Mouse (Mus musculus): Measurements from ENCODE around the gene Pemt.
A peak's percentile ranks its signal among the peaks of the same experiment; 100 is the strongest.

The Pemt gene

GRCm38 (mm10) chr11:60030747-60031331 lies 15.4 kb downstream of the Pemt start:
- no peak for TF ChIP-seq GATA4 (IDR thresholded peaks at IDR 0.05; ENCODE audit: insufficient replicate concordance, low read length)

GRCm38 (mm10) chr11:60029976-60030375 lies 16.3 kb downstream of the Pemt start:
- TF ChIP-seq GATA4 (IDR thresholded peaks at IDR 0.05; ENCODE audit: insufficient replicate concordance, low read length), result no peak

- TF ChIP-seq GATA4 (IDR thresholded peaks at IDR 0.05; ENCODE audit: insufficient replicate concordance, low read length), result no peak
Measured at GRCm38 (mm10) chr11:60027913-60028875, 18.1 kb downstream of the Pemt start.

- no peak for TF ChIP-seq GATA4 (IDR thresholded peaks at IDR 0.05; ENCODE audit: insufficient replicate concordance, low read length)
Measured at GRCm38 (mm10) chr11:60027272-60027671, 19.0 kb downstream of the Pemt start.

GRCm38 (mm10) chr11:60026166-60026565 lies 20.1 kb downstream of the Pemt start:
- no peak for TF ChIP-seq GATA4 (IDR thresholded peaks at IDR 0.05; ENCODE audit: insufficient replicate concordance, low read length)

GRCm38 (mm10) chr11:60021201-60021600 lies 25.1 kb downstream of the Pemt start:
- no peak for TF ChIP-seq GATA4 (IDR thresholded peaks at IDR 0.05; ENCODE audit: insufficient replicate concordance, low read length)

- TF ChIP-seq GATA4 (IDR thresholded peaks at IDR 0.05; ENCODE audit: insufficient replicate concordance, low read length), result no peak
Measured at GRCm38 (mm10) chr11:60016726-60017125, 29.6 kb downstream of the Pemt start.

- TF ChIP-seq GATA4 (IDR thresholded peaks at IDR 0.05; ENCODE audit: insufficient replicate concordance, low read length), result no peak
Measured at GRCm38 (mm10) chr11:60011516-60011915, 34.8 kb downstream of the Pemt start.

- TF ChIP-seq GATA4 (IDR thresholded peaks at IDR 0.05; ENCODE audit: insufficient replicate concordance, low read length), result no peak
Measured at GRCm38 (mm10) chr11:60009451-60009850, 36.8 kb downstream of the Pemt start.

- TF ChIP-seq GATA4 (IDR thresholded peaks at IDR 0.05; ENCODE audit: insufficient replicate concordance, low read length), result no peak
Measured at GRCm38 (mm10) chr11:60005866-60006265, 40.4 kb downstream of the Pemt start.

- no peak for TF ChIP-seq GATA4 (IDR thresholded peaks at IDR 0.05; ENCODE audit: insufficient replicate concordance, low read length)
Measured at GRCm38 (mm10) chr11:60004716-60005115, 41.6 kb downstream of the Pemt start.

GRCm38 (mm10) chr11:60003811-60004210 lies 42.5 kb downstream of the Pemt start:
- no peak for TF ChIP-seq GATA4 (IDR thresholded peaks at IDR 0.05; ENCODE audit: insufficient replicate concordance, low read length)

- TF ChIP-seq GATA4 (IDR thresholded peaks at IDR 0.05; ENCODE audit: insufficient replicate concordance, low read length), result no peak
Measured at GRCm38 (mm10) chr11:60001231-60001980, 44.9 kb downstream of the Pemt start.

- TF ChIP-seq GATA4 (IDR thresholded peaks at IDR 0.05; ENCODE audit: insufficient replicate concordance, low read length), result no peak
Measured at GRCm38 (mm10) chr11:59994318-59994717, 52.0 kb downstream of the Pemt start.

GRCm38 (mm10) chr11:59991365-59991764 lies 54.9 kb downstream of the Pemt start:
- TF ChIP-seq GATA4 (IDR thresholded peaks at IDR 0.05; ENCODE audit: insufficient replicate concordance, low read length), result peak; percentile 79; the same call in 1 of the 2 replicates
